Mouse (Mus musculus): ENCODE measurements around the gene Tmem273.

Tmem273 gene

DNA sequence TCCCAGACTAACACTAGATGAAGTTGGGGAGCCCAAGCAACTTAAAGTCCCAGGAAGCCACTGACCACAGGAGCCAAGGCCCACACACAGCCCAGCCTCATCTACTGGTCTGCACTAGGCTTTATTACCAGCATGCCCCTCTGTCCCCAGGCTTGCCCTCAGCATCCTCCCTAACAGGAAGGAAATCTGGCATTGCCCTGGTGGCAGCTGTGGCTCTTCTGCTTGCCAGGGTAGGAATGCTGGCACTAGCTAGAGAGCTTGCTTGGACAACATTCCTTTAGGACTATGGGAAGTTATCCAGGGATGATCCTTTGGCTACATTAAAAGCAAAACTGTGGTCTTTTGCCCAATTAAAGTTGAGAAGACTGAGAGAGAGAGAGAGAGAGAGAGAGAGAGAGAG is 24.3 kb downstream of the Tmem273 start:
- DNase-seq (ENCODE audit: low read depth in 2 of 2, low spot score in 2 of 2): no peak

DNA sequence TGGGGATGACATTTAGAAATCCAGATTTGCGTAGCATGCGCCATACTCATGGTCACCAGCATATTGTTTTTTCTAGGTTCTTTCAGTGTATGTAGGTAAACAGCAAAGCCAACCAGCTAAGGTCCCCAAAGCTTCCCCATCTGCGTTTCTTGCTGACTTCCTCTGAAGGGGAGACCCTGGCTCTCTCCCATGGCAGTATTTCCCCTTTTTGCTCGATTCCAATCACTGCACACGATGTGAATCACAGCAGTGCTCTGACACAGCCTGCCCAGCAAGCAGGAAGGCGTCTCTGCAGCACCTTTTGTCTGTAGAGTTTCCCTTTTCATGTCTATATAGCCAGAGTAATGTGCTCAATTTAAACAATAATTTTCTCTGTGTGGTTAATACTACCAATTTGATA is 26.7 kb downstream of the Tmem273 start:
- no peak for DNase-seq (ENCODE audit: low read depth in 2 of 2, low spot score in 2 of 2)

DNA sequence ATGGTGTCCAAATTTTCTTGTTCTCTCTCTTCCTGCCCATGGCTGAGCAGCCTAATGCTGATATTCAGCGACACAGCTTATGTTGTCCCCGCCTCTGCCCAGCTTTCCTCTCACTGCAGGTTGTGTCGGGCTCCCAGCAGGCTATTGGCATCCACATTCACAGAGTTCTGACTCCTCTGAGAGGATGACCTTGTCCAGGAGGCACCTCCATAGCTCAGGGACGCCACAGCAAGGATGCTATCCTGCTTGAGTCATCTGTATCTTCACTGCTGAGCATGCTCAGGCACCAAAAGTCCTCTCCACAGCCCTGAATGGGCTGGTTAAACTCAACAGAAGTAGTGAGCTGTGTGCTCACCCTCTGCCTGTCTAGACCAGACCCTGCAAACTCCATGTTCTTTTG is 29.2 kb downstream of the Tmem273 start:
- DNase-seq (ENCODE audit: low read depth in 2 of 2, low spot score in 2 of 2): no peak

DNA sequence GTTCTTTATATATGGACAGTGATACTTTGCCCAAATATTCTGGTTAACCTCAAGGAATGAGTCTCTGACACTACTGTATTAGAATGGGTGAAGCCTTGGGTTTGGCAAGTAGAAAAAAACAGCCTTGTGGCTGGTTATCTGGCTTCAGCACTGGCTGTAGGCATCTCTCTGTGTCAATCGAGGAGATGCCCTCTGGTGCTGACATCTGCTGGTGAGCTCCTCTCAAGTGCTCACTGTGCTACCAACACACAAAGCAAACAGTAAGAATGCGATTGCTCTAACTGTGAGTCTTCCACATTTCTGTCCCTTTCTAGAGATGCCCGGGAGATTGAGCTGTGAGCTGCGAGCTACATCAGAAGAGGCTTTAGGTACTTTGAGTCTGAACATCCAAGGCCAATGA is 30.8 kb downstream of the Tmem273 start:
- no peak for DNase-seq (ENCODE audit: low read depth in 2 of 2, low spot score in 2 of 2)

DNA sequence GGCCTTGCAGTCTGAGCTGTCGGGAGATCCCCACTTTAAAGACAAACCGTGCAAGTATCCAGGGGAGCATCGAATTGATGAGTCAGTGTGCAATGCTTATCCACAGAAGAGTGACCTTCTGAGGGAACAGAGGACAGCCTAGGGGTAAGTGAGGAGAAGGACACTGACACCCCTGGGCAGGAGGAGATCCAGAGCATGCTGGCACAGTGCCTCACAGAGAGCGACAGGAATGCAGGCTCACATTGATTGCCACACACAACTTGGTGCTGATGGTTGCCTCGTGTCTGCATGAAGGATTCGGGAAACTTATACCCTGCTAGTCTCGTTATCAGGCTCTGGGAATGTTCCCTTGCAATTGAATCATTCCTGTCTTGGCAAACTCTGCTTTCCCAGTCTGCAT is 31.5 kb downstream of the Tmem273 start:
- DNase-seq (ENCODE audit: low read depth in 2 of 2, low spot score in 2 of 2): no peak

DNA sequence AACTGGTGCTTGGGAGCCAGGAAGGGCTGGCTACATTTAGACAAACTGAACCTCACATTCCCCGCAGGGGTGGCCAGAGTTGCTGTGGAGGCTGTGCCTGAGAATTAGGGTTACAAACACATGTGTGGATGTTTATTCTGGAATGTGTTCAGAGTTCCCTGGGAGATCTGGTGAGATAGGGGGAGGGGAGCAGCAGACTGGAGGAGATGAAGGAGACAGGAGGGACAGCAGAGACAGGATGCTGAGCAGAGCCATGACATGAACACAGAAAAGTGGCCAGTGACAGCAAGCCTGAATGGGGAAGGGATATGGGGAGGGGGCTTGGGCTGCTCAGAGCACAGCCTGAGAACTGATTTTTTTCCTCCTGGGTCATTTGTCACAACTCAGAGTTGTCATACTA is 33.5 kb downstream of the Tmem273 start:
- no peak for DNase-seq (ENCODE audit: low read depth in 2 of 2, low spot score in 2 of 2)

DNA sequence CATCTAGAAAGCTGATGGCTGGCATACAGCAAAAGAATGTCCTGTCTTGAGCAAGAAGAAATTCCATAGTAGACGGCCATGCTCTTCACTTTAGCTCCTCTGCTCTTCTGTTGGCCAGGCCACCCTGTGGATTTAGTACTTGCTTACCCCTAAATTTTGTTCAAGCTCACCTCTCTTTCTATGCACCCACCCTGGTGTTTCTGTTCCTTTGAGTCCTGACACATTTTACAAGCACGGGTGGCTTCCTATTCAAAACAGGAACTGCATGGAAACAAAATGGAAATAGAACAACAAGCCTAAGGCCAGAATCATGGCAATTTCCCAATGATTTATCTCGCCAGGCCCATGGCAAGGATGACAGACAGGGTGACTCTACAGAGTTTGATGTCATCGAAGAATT is 37.0 kb downstream of the Tmem273 start:
- DNase-seq (ENCODE audit: low read depth in 2 of 2, low spot score in 2 of 2): no peak

DNA sequence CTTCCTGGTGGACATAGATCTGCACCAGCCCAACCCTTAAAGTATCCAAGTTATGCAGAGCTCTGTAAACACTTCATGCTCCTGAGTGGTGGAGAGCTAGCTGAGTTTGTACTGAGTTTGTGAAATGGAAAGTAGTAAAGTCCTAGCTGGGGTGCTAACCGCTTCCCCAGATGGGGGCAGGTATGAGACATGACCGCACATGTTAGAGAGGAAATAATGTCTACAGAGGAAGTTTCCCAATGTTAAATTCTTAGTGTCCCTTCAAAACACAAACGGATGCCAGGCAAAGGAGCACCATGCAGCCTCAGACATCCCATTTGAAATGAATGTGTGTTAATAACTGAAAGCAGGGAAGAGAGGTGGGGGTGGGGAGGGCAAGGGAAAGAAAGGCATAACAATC is 38.1 kb downstream of the Tmem273 start:
- DNase-seq (ENCODE audit: low read depth in 2 of 2, low spot score in 2 of 2): no peak

DNA sequence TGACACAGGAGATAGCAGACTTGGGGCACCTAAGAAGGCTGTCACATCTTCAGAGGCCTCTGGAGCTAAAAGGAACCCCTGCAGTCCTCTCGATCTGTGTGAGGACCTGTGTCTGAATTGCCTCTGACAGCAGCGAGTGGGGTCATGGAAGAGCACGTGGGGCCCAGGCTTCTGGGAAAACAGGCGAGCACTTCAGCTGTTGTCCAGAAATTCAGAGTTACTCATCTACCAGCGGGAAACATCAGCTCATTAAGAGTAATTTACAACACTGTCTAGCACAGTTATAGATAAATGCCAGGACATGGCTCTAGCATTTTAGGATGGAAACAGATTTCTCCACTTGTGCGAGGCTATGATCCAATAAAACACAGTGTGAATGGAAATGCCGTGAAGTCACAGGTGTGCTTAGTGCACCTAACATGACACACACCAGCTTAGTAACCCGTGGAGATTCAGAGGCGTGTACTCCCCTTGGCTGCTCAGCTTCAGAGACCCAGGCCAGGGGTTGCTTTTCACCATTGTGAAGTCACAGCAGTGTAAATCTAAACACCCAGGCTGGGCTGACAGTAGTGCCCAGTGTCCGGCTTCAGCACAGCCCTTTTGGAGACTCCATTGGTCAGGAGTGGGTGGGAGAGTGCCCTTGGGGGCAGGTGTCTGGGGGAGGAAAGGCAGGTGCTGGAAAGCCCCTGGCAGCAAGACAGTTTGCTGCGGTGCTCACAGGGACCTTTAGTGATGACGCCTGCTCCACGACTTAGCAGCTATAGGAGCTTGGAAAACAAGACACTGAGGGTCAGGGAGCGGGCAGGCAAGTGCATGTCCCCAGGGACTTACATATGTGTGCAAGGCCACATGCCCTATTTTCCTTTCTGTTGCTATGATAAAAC is 38.7 kb downstream of the Tmem273 start:
- no peak for DNase-seq (ENCODE audit: low read depth in 2 of 2, low spot score in 2 of 2)

DNA sequence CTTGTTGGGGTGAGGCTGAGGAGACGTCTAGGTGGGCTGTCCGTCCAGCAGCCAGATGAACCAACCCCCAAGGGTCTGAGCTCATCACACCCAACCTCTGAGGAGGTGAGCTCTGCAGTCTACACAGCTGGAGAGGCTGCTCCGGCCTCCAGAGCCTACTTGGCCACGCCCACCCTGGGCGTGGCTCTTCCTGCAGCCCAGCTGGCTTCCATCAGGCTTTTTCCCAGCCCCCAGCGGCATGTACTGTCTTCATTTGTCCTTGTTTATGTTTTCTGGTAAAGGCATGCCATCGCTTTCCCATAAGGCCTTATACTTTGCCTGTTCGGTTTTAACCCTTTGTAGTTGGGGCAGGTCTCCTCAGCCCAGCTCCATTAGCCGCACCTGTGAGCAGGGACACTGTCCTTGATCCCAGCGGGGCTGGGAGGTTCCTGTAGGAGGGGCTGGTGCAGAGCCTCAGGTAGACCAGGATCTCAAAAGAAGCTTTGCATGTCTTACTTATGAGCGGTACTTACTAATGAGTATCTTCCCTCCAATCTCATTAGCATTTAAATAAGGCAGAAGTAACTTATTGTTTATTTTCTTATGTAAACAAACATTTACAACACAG is 39.8 kb downstream of the Tmem273 start:
- no peak for DNase-seq (ENCODE audit: low read depth in 2 of 2, low spot score in 2 of 2)

DNA sequence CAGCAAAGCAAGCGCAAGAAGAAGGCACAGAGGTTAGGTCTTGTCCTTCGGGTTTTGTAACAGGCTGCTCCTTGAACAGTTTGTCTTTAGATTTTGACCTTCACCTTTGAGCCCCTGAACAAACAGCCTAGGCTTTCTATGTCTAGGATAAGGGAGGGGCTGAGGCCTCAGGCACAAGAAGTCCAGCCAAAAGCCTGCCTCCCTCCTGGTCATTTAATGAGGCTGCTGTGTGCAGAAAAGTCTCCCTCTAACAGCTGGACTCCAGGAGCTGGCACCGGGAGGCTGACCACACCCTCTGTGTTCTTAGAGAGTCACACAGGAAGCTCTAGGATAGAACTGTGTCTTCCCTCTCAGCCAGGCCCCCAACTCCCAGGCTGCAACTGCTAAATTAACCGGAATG is 41.4 kb downstream of the Tmem273 start:
- DNase-seq (ENCODE audit: low read depth in 2 of 2, low spot score in 2 of 2): no peak

DNA sequence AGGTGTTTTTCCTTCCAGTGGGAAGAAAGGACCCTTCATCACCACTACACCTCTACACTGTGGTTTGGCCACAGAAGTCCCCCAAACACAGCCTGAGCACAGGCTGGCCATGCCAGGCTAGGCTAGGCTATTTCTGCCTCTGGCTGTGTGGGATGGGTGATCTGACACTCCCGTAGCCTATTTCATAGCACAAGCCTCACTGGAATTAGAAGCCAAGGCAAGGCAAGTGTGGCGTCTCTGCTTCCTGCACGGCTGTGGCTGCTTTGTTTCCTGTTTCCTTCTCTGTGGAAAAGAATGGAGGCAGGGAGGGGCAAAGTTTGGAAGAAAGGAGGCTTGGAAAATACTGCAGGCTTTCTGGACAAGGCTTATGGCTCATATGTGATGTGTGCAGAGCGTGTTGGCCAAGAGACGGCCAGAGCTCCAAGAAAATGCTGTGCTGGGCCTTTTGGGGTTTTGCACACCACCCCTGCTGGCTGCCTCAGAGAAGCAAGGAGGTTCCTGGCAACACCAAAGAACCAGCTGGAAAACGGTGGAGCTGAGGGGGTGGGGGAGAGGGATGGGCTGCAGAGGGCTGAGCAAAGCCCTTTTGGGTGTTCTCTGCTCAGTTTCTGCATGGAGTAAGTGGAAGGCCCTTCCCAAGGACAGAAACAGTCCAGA is 42.4 kb downstream of the Tmem273 start:
- DNase-seq (ENCODE audit: low read depth in 2 of 2, low spot score in 2 of 2): no peak

DNA sequence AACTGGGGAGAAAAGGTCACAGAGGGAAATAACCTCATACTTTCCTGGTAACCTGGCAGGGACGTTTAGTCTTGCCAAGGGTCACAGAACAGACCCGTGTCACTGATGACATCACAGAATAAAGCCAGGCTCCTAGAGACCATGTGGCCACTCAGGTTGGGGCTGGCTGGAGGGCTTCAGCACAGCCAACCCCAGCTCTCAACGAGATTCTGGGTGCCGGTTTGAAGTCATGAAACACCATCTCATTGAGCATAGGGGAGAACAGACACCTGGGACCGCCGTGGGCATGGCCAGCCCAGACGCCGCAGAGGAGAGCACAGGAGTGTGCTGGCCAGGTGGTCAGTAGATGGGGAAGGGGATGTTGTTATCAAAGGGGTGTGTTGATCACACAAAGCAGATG is 48.1 kb downstream of the Tmem273 start, which contains the start of gene Fam170b:
TSS of gene Fam170b (plus strand) at position 116 of the 400 bp plus-strand sequence.
- no peak for DNase-seq (ENCODE audit: low read depth in 2 of 2, low spot score in 2 of 2)

DNA sequence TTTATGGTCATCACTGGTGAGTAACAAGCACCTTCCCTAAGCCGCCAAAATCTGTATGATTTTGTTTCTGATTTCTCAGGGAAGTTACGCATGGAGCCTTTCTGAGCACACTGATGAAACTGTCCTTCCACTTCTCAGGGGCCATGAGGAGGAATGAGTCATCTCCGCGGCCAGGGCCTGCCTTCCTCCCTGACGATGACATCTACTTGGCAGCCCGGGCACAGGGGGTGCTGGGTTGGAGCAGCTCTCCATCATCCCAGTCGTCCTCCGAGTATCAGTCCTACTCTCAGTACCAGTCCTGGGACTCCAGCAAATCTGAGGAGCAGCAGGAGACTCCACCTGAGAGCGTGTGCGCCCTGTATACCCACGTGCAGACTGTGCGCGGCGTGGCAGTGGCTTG is 49.4 kb downstream of the Tmem273 start:
- DNase-seq (ENCODE audit: low read depth in 2 of 2, low spot score in 2 of 2): no peak

DNA sequence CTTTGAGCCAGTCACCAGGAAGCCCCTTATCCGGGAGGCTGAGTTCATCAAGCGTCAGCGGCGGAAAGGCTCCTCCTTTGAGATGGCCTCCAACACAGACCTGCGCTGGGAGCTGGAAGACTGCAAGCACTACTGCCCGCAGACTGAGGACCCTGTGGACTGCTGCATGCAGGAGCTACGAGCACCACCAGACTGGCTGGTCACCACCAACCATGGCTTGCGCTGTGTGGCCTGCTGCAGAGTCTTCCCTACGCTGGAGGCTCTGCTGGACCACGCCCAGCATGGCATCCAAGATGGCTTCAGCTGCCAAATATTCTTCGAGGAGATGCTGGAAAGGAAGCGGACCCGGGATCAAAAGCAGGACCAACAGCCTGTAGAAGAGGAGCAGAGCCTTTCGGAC is 49.8 kb downstream of the Tmem273 start:
- no peak for DNase-seq (ENCODE audit: low read depth in 2 of 2, low spot score in 2 of 2)

DNA sequence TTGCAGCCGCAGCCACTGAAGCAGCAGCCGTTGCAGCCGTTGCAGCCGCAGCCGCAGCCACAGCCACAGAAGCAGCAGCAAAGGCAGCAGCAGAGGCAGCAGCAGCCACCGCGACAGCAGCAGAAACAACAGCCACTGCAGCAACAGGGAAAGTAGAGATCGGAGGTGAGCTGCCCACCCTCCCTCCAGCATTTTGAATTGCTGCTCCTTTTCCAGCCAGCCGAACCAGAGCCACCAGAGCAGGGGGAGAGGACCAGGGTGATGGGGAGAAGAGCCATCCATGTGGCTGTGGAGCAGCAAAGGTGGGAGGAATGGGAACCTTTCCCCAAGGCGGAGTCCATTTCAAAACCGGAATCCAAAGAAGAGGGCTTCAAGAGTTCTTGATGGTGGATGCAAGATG is 50.4 kb downstream of the Tmem273 start:
- DNase-seq (ENCODE audit: low read depth in 2 of 2, low spot score in 2 of 2): no peak

DNA sequence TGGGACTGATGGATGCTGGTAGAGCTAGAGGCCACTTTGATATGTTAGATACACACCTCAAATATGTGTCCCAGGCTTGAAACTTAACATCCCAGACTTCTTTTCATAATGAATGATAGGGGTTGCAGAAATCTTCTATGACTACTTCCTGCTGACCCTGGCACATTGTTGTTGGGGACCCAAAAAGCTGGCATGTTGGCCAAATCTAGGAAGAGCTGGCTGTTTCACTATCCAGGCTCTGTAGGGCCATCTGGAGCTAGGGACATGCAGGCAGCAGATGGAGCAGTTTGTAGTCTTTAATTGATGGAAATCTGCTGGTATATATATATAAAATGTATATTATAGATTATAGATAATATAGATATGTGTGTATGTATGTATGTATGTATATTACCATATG is 56.3 kb downstream of the Tmem273 start:
- DNase-seq (ENCODE audit: low read depth in 2 of 2, low spot score in 2 of 2): no peak

DNA sequence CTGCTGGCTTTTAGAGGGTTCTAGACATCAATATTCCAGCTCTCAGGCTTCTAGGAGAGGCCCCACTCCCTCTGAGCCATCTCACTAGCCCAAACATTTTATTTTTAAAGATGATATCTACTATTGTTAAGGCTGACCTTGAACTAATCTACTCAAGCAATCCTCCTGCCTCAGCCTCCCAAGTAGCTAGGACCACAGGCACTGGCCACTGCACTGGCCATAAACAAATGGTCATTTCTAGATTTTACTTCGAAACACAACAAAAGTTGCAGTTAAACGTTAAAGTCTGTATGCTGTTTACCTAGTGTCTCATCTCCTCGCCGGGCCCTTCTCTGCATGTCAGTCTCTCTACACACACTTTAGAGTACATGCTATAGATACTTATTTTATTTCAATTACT is 68.3 kb downstream of the Tmem273 start:
- DNase-seq (ENCODE audit: low read depth in 2 of 2, low spot score in 2 of 2): no peak

DNA sequence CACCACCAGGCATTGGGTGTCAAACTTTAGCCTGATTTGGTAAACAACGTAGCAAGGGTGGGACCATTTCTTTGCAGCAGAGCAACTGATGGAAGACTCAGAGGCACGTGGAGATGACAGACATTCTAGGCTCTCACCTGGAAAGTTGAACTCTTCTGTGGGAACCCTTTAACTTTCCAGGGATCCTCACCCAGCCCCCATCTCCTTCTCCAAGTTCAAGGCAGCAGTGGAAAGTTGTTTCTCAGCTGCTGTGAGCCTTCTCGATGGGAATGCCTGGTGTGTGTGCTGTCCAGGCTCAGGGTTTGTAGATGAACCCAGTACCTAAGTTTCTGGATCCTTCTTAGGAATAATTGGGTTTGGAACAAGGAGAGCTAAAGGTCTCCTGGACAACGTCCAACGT is 70.5 kb downstream of the Tmem273 start:
- no peak for DNase-seq (ENCODE audit: low read depth in 2 of 2, low spot score in 2 of 2)

DNA sequence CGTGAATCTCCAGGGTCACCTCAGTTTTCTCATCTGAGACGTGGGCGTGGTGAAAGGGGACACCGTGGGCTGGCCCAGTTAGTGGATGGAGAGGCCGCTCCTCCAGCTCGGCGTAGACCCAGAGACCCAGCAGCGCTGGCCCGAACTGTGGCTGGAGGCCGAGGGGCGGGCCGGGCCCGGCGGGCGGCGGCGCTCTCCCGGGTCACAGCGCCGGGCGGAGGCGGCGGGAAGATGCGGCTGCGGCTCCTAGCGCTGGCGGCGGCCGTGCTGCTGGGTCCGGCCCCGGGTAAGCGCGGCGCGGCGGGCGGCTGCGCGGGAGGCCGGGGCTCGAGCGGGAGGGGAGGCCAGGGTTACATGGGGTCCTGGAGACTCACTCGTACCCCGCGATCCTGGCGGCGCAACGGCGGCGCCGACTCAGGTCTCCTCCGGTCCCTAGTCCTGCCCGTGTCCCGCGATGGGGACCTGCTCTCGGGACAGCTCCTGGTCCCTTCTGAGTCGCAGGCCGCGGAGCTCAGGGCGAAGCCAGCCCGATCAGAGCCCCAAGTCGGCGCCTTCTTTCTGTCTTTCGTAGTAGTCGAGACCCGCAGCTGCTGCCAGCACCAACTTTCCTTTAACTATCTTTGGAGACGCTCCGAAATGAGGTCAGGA is 71.0 kb downstream of the Tmem273 start, which contains the start of gene Vstm4:
TSS of gene Vstm4 (plus strand) at position 76 of the 648 bp plus-strand sequence.
- DNase-seq (ENCODE audit: low read depth in 2 of 2, low spot score in 2 of 2): no peak

DNA sequence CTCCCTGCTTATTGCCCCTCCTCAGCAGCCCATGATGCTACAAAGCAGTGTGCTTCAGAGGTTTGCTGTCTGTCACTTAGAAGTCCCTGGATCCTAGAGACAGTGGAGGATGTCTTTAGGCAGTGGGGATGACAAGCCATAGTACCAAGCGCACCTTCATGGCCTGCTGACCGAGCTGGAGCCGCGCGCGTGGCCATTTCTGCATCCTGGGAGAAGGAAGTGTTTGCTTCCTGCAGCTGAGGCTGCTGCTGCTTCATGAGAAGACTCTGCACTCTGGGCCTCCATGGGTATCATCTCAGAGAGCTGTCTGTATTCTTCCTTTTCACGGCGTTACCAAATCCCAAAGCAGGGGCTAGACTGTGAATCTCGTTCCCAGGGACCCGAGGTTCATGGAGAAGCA is 72.6 kb downstream of the Tmem273 start:
- no peak for DNase-seq (ENCODE audit: low read depth in 2 of 2, low spot score in 2 of 2)

Measured in CD8-positive naive resting alpha-beta T cell, adult 2 months (primary cell).